Mouse (Mus musculus): Measurements from ENCODE around the gene Tmem200a. TPM values are rescaled to one million over a fixed set of nuclear protein-coding genes. Genes with fewer than 3 reads are reported as not detected.
A peak's percentile ranks its signal among the peaks of the same experiment; 100 is the strongest.

Gene Tmem200a
- polyA plus RNA-seq, 1 experiment from 2014 or later = 34.3 TPM

DNA sequence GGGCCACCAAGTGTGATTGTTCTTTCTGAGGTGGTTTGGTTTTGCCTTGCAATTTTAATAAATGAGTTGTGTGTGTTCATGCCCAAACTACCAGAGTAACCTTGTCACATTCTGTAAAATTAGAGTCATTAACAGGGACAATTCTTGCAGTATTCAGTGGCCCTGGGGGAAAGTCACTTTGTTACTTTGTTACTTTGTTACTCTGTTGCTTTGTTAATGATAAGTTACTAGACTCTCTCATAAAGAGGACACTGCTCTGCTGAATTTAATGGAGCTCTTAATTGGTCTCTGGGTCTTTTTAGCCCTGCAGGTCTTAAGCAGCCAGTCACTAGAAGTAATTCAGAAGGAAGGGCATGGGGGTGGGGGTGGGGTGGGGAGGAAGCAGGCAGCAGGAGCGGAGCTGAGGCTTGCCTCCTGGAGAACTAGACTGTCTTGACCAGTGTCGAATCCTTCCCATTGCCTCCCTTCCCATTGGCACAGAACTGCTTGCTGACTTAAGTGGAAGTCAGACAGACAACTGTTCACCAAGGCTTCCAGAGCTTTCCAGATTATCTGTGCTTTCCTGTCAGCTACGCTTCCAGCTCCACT is 124.1 kb downstream of the Tmem200a start:
- H3K9ac ChIP-seq (ENCODE audit: low read depth, low read length) = no peak overlapping the region
- WGBS = 63% methylated on average over 3 of the region's 3 CpGs

DNA sequence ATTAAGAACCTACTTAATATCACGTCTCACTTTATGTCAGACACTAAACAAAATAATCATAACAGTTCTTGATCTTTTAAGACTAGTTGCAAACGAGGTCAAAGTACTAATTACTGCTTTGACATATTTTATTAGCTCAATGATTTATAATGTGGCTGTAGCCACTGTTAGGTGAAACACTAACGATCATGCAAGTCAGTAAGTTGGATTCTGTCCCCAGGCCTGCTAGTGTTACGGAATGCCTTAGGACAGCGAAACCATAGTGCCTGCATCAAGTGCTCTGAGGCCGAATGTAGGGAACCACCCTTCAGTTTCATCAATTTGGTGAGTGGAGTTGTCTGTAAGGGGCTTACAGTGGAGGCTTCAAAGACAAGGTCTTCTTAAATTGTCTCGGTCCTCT is 126.0 kb downstream of the Tmem200a start:
- Histone ChIP-seq H3K4me3 (ENCODE audit: low read depth, low read length) (no peak overlapping the region), H3K27ac (ENCODE audit: low read length) (no peak overlapping the region), H3K27me3 (ENCODE audit: control insufficient read depth, insufficient read depth, low read depth, low read length) (no peaks in the 10 kb centered on the region), H3K4me2 (ENCODE audit: low read length) (no peak overlapping the region), H3K9me3 (replicated peaks; ENCODE audit: control insufficient read depth, low read length, poor library complexity, severe bottlenecking) (no peaks in the 10 kb centered on the region), H3K9ac (ENCODE audit: low read depth, low read length) (no peak overlapping the region), H3K4me1 (ENCODE audit: control insufficient read depth, insufficient read depth, low read length) (no peaks in the 10 kb centered on the region), H3K36me3 (ENCODE audit: control insufficient read depth, insufficient read depth, low read length) (no peaks in the 10 kb centered on the region)
- ATAC-seq = no peak
- WGBS = 86% methylated on average over 7 of the region's 7 CpGs

More for the DNA sequence above, 124.1 kb downstream of the Tmem200a start:
- no peak for ATAC-seq
- Histone ChIP-seq H3K9me3 (replicated peaks; ENCODE audit: control insufficient read depth, low read length, poor library complexity, severe bottlenecking) (no peaks in the 10 kb centered on the region), H3K4me3 (ENCODE audit: low read depth, low read length) (no peak overlapping the region), H3K36me3 (ENCODE audit: control insufficient read depth, insufficient read depth, low read length) (no peaks in the 10 kb centered on the region), H3K4me1 (ENCODE audit: control insufficient read depth, insufficient read depth, low read length) (no peaks in the 10 kb centered on the region), H3K27ac (ENCODE audit: low read length) (no peak overlapping the region), H3K27me3 (ENCODE audit: control insufficient read depth, insufficient read depth, low read depth, low read length) (no peaks in the 10 kb centered on the region), H3K4me2 (ENCODE audit: low read length) (no peak overlapping the region)

DNA sequence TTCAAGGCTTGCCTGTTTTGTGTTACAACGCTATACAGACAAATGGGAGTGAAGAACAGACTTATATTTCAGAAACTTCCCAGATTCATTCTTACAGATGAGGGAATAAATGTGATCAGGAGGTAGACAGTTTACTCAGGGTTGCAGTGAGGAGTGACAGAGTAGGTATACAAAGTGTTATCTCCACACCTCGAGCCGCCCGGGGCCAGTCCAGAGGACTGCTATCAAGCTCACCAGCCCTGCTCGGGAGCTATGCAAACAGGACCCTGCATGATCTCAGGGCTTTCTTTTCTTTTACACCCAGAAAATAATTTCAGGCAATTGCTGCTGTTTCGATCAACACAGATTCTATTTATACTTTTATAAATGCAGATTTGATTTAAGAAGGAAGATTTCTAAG is 126.7 kb downstream of the Tmem200a start:
- WGBS = 89% methylated on average over 6 of the region's 6 CpGs
- Histone ChIP-seq H3K4me2 (ENCODE audit: low read length) (no peak overlapping the region), H3K36me3 (ENCODE audit: control insufficient read depth, insufficient read depth, low read length) (no peaks in the 10 kb centered on the region), H3K9ac (ENCODE audit: low read depth, low read length) (no peak overlapping the region), H3K27ac (ENCODE audit: low read length) (no peak overlapping the region), H3K4me3 (ENCODE audit: low read depth, low read length) (no peak overlapping the region), H3K27me3 (ENCODE audit: control insufficient read depth, insufficient read depth, low read depth, low read length) (no peaks in the 10 kb centered on the region), H3K4me1 (ENCODE audit: control insufficient read depth, insufficient read depth, low read length) (no peaks in the 10 kb centered on the region), H3K9me3 (replicated peaks; ENCODE audit: control insufficient read depth, low read length, poor library complexity, severe bottlenecking) (no peaks in the 10 kb centered on the region)
- ATAC-seq = no peak

DNA sequence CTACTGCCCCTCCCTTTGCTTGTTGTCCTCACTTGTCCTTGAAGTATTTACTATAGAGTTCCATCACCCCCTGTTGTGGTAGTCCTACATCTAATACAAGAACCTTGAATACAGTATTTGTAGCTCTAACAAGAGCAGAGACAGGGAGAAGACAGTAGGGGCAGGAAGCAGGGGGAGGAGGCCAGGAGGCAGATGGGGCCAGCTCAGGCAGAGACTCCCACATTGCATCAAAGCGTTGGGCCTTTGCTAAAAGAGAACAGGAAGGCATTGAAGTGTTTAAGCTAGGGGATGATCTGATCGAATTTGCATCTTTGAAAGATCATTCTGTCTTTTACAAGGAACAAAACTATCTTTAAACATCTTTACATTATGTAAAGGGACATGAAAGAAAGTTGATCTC is 133.0 kb downstream of the Tmem200a start:
- H3K27ac ChIP-seq (ENCODE audit: low read length) = no peak overlapping the region
- WGBS = 66% methylated on average over 2 of the region's 2 CpGs
- H3K27me3 ChIP-seq (ENCODE audit: control insufficient read depth, insufficient read depth, low read depth, low read length) = no peaks in the 10 kb centered on the region
- no peak overlapping the region for H3K9ac ChIP-seq (ENCODE audit: low read depth, low read length)
- H3K4me1 ChIP-seq (ENCODE audit: control insufficient read depth, insufficient read depth, low read length) = no peaks in the 10 kb centered on the region
- no peak overlapping the region for H3K4me3 ChIP-seq (ENCODE audit: low read depth, low read length)
- no peaks in the 10 kb centered on the region for H3K36me3 ChIP-seq (ENCODE audit: control insufficient read depth, insufficient read depth, low read length)
- no peak overlapping the region for H3K4me2 ChIP-seq (ENCODE audit: low read length)
- no peak for ATAC-seq
- H3K9me3 ChIP-seq (replicated peaks; ENCODE audit: control insufficient read depth, low read length, poor library complexity, severe bottlenecking) = no peaks in the 10 kb centered on the region

DNA sequence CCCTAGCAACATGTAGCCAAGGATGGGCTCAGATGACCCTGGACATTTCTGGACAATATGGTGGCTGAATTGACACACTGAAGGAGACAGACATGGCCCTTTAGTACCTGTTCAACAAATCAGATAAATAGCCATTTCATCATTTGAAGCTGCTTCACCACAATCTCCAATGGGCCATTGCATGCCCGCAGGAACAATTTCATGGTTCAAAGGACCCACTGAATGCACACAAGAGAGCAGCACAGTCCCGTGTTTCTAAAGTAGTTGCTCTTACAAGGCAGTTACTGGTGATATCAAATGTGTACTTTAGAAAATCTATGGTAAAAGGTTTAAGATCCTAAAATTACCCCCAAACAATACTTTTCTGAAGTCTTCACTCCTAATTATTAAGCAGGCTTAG is 134.2 kb downstream of the Tmem200a start:
- 24% methylated on average over 2 of the region's 2 CpGs for WGBS

DNA sequence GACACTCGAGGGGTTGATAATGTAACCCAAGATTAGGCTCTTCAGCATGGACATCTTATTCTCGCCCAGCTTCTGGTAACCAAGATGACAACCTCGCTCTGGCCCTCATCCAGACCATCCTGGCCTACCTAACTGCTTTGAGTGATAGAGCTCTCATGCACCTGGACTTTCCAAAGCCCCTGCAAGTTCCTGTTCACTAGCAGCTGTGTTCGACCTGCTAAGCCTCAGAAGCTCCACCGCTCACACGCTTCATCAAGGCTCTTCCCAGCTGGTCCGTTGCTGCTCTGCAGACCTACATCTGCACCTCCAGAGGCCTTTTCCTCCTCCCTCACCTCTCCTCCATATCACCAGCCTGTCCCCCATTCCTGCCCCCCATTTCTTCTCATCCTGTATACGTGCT is 147.1 kb downstream of the Tmem200a start:
- H3K9me3 ChIP-seq (replicated peaks; ENCODE audit: control insufficient read depth, low read length, poor library complexity, severe bottlenecking) = no peaks in the 10 kb centered on the region
- no peak overlapping the region for H3K27ac ChIP-seq (ENCODE audit: low read length)
- H3K36me3 ChIP-seq (ENCODE audit: control insufficient read depth, insufficient read depth, low read length) = no peaks in the 10 kb centered on the region
- peaks cover 14% of the 10 kb centered on the region for H3K4me1 ChIP-seq (ENCODE audit: control insufficient read depth, insufficient read depth, low read length)
- no peaks in the 10 kb centered on the region for H3K27me3 ChIP-seq (ENCODE audit: control insufficient read depth, insufficient read depth, low read depth, low read length)
- 86% methylated on average over 8 of the region's 8 CpGs for WGBS
- no peak overlapping the region for H3K9ac ChIP-seq (ENCODE audit: low read depth, low read length)
- H3K4me3 ChIP-seq (ENCODE audit: low read depth, low read length) = no peak overlapping the region
- H3K4me2 ChIP-seq (ENCODE audit: low read length) = no peak overlapping the region
- no peak for ATAC-seq

More for the DNA sequence above, 134.2 kb downstream of the Tmem200a start:
- Histone ChIP-seq H3K27me3 (ENCODE audit: control insufficient read depth, insufficient read depth, low read depth, low read length) (no peaks in the 10 kb centered on the region), H3K4me3 (ENCODE audit: low read depth, low read length) (no peak overlapping the region), H3K9me3 (replicated peaks; ENCODE audit: control insufficient read depth, low read length, poor library complexity, severe bottlenecking) (no peaks in the 10 kb centered on the region), H3K4me1 (ENCODE audit: control insufficient read depth, insufficient read depth, low read length) (no peaks in the 10 kb centered on the region), H3K9ac (ENCODE audit: low read depth, low read length) (no peak overlapping the region), H3K4me2 (ENCODE audit: low read length) (no peak overlapping the region), H3K27ac (ENCODE audit: low read length) (no peak overlapping the region), H3K36me3 (ENCODE audit: control insufficient read depth, insufficient read depth, low read length) (no peaks in the 10 kb centered on the region)
- ATAC-seq = no peak

DNA sequence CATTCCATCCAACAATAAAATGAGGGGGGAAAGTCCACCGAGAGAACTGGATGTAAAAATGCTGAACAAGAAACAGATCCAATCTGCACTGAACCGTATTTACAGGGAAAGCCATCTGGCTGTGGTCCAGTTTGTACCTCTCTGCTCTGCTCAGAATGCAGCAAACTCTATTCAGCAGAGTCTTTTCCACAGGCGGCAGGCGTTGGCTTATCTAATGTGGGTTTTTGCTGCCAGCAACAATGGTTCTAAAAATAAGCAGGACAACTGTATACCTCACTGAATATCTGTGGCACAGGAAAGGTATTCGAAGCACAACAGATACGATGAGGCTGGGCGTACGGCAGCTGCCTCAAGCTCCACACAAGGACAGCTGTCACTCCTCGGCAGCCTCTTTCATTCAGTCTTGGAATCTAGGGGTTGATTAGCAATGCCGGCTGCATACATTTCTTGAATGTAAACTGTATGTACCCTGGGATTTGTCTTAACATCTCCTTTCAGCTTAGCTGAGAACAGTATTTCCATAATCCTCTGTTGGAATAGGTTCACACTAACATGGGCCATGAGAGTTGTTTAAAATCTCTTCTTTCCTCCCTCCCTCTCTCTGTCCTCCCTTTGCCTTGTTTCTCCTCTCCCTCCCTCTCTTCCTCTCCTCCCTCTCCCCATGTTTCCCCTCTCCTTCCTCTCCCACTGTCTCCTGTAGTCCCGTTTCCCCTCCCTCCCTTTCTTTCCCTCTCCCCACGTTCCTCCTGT is 149.3 kb downstream of the Tmem200a start:
- H3K4me3 ChIP-seq (ENCODE audit: low read depth, low read length) = no peak overlapping the region
- WGBS = 6% methylated on average over 12 of the region's 12 CpGs
- no peaks in the 10 kb centered on the region for H3K27me3 ChIP-seq (ENCODE audit: control insufficient read depth, insufficient read depth, low read depth, low read length)
- no peaks in the 10 kb centered on the region for H3K36me3 ChIP-seq (ENCODE audit: control insufficient read depth, insufficient read depth, low read length)
- H3K27ac ChIP-seq (ENCODE audit: low read length) = peak overlapping the region; percentile 35; the same call in 1 of the 2 replicates
- H3K9me3 ChIP-seq (replicated peaks; ENCODE audit: control insufficient read depth, low read length, poor library complexity, severe bottlenecking) = no peaks in the 10 kb centered on the region
- peak; percentile 82 for ATAC-seq
- peak overlapping the region; percentile 45 for H3K4me2 ChIP-seq (ENCODE audit: low read length)
- H3K4me1 ChIP-seq (ENCODE audit: control insufficient read depth, insufficient read depth, low read length) = peaks cover 14% of the 10 kb centered on the region
- H3K9ac ChIP-seq (ENCODE audit: low read depth, low read length) = peak overlapping the region; percentile 38; the same call in 1 of the 2 replicates

DNA sequence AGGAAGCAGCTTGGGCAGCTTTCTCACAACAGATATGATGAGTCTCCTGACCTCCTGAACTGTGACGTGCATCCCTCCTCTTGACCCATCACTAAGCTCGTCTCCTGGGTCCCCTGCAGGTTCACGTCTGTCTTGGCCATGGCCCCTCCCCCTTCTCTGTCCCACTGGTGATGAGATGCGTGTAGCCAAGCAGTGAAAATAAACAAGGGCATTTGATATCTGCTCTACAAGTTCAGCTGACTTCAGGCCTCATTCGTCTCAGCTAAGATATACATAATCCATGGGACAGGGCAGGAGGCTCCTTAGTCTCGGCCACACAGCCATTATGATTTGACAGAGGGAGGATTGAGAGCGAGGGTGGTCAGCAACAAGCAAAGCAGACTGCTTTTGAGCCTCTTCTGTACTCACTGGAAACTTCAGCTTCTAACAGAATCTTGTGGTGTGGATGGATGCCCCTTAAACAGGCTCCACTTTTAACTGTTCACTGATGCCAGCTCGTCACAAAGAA is 149.9 kb downstream of the Tmem200a start:
- H3K27ac ChIP-seq (ENCODE audit: low read length) = 0 out of 2 replicates have a peak overlapping the region, but pooled peaks have one; percentile 35
- no peaks in the 10 kb centered on the region for H3K36me3 ChIP-seq (ENCODE audit: control insufficient read depth, insufficient read depth, low read length)
- H3K4me1 ChIP-seq (ENCODE audit: control insufficient read depth, insufficient read depth, low read length) = peaks cover 14% of the 10 kb centered on the region
- 15% methylated on average over 8 of the region's 8 CpGs for WGBS
- H3K9ac ChIP-seq (ENCODE audit: low read depth, low read length) = no peak overlapping the region; the same call in 1 of the 2 replicates
- no peaks in the 10 kb centered on the region for H3K9me3 ChIP-seq (replicated peaks; ENCODE audit: control insufficient read depth, low read length, poor library complexity, severe bottlenecking)
- H3K27me3 ChIP-seq (ENCODE audit: control insufficient read depth, insufficient read depth, low read depth, low read length) = no peaks in the 10 kb centered on the region
- H3K4me2 ChIP-seq (ENCODE audit: low read length) = peak overlapping the region; percentile 45; the same call in 1 of the 2 replicates
- ATAC-seq = peak; percentile 47
- no peak overlapping the region for H3K4me3 ChIP-seq (ENCODE audit: low read depth, low read length)

DNA sequence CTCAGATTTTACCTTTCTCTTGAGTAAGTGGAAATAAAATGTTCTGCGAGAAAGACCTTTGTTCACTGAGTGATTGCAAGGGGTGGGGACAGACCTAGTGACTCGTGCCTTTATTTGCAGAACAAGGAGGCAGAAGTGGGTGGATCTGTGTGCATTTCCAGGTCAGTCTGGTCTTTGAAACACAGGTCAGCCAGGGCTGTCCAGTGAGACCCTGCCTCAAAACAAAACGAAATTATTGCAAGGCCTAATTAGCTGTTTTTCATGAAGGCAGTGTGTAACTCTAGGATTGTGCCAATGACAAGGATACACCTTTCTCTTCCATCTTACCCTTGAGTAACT is 150.4 kb downstream of the Tmem200a start:
- no peaks in the 10 kb centered on the region for H3K36me3 ChIP-seq (ENCODE audit: control insufficient read depth, insufficient read depth, low read length)
- no peaks in the 10 kb centered on the region for H3K9me3 ChIP-seq (replicated peaks; ENCODE audit: control insufficient read depth, low read length, poor library complexity, severe bottlenecking)
- peaks cover 14% of the 10 kb centered on the region for H3K4me1 ChIP-seq (ENCODE audit: control insufficient read depth, insufficient read depth, low read length)
- WGBS = 52% methylated on average over 3 of the region's 3 CpGs
- H3K4me3 ChIP-seq (ENCODE audit: low read depth, low read length) = no peak overlapping the region
- no peak overlapping the region for H3K27ac ChIP-seq (ENCODE audit: low read length)
- H3K9ac ChIP-seq (ENCODE audit: low read depth, low read length) = no peak overlapping the region
- H3K27me3 ChIP-seq (ENCODE audit: control insufficient read depth, insufficient read depth, low read depth, low read length) = no peaks in the 10 kb centered on the region
- ATAC-seq = no peak
- H3K4me2 ChIP-seq (ENCODE audit: low read length) = no peak overlapping the region

All from midbrain, embryonic 16.5 days (tissue).